Mouse (Mus musculus): Measurements from ENCODE around the gene Ubash3a.

- no peak for TF ChIP-seq CTCF (IDR thresholded peaks at IDR 0.05)
- no peak for TF ChIP-seq POLR2A (IDR thresholded peaks at IDR 0.05; ENCODE audit: insufficient read depth, low read depth, low read length)
Observed at GRCm38 (mm10) chr17:31264372-31264771, 56.7 kb downstream of the Ubash3a start.

Data from heart, adult 2 months (tissue).